Mouse (Mus musculus) heart, adult 2 months (tissue): ENCODE data around the gene Lpar1.

ENCODE experiments used
- CTCF ChIP-seq: fragments of 200-600 bp; IDR thresholded peaks from 2 replicates; pipeline ENCODE4 v1.8.1; 2022; ENCODE audit warnings: antibody characterized with exemption, mild to moderate bottlenecking, moderate library complexity
- POLR2A ChIP-seq: fragments of 200-500 bp; IDR thresholded peaks from 2 replicates; pipeline ENCODE4 v1.6.1; 2011; ENCODE audit warnings: mild to moderate bottlenecking, low read depth, low read length, control low read depth; ENCODE audit not compliant: insufficient read depth

DNA sequence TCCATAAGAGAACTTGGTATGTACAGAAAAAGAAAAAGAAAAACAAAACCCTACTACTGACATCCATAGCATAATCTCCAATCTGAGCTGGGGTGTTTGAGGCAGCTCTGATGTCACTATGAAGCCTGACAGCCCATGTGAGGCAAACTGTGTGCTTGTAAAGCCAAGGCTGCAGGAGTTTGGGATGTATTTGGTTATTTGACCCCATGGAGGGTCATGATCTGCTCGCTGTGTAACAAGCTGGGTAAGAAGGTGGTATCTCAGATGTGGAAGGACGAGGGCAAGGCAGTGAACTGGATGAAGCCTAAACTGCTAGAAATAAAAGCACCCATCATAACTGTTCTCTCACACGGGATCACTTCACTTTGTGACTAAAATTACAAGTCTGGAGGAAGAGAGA is 21.4 kb downstream of the Lpar1 start:
- TF ChIP-seq CTCF (no peak), POLR2A (no peak)
